Mouse (Mus musculus) midbrain, embryonic 14.5 days (tissue): ENCODE measurements around the gene Unc45a. TPM values are rescaled to one million over a fixed set of nuclear protein-coding genes. Genes with fewer than 3 reads are reported as not detected.

Experiments
- ATAC-seq: fragments of 200-750 bp; cut with Nextera tagmentation; 2 replicates; pipeline ENCODE4 v1.8.0; 2017; ENCODE audit warnings: moderate number of reproducible peaks, moderate library complexity; ENCODE audit not compliant: low FRiP score, low TSS enrichment
- DNase-seq: peaks from one replicate; pipeline ENCODE4 v3.0.0-alpha.2; 2015
- H3K27ac ChIP-seq: fragments of 300-500 bp; sonication (generic); replicated peaks from 2 replicates; pipeline ENCODE4 v1.5.1; 2014; ENCODE audit warnings: mild to moderate bottlenecking, low read depth, low read length, moderate library complexity
- H3K27me3 ChIP-seq: fragments of 300-500 bp; sonication (generic); 2 replicates; pipeline ENCODE4 v1.6.1; 2014; ENCODE audit warnings: low read length, control low read depth, mixed read lengths; ENCODE audit not compliant: control insufficient read depth, insufficient read depth
- H3K36me3 ChIP-seq: fragments of 300-500 bp; sonication (generic); 2 replicates; pipeline ENCODE4 v1.6.1; 2014; ENCODE audit warnings: low read length, control low read depth; ENCODE audit not compliant: control insufficient read depth, insufficient read depth
- H3K4me1 ChIP-seq: fragments of 300-500 bp; sonication (generic); 2 replicates; pipeline ENCODE4 v1.6.1; 2014; ENCODE audit warnings: mild to moderate bottlenecking, antibody characterized with exemption, low read length, control low read depth; ENCODE audit not compliant: control insufficient read depth, insufficient read depth
- H3K4me2 ChIP-seq: fragments of 300-500 bp; sonication (generic); 2 replicates; pipeline ENCODE4 v1.6.1; 2014; ENCODE audit warnings: mild to moderate bottlenecking, low read length, moderate library complexity
- H3K4me3 ChIP-seq: fragments of 300-500 bp; sonication (generic); replicated peaks from 2 replicates; pipeline ENCODE4 v1.5.1; 2014; ENCODE audit warnings: low read depth, low read length
- H3K9ac ChIP-seq: fragments of 300-500 bp; sonication (generic); replicated peaks from 2 replicates; pipeline ENCODE4 v1.6.1; 2014; ENCODE audit warnings: mild to moderate bottlenecking, low read length, moderate library complexity
- H3K9me3 ChIP-seq: fragments of 300-500 bp; sonication (generic); 2 replicates; pipeline ENCODE4 v1.6.1; 2016; ENCODE audit warnings: low read length, control low read depth, mixed read lengths; ENCODE audit not compliant: control insufficient read depth
- whole genome bisulfite sequencing: fragments of 180-500 bp; shearing (Covaris S2); extraction: QIAGEN DNeasy Blood & Tissue Kit; methylation state at CpG from one replicate; pipeline ENCODE4 v1.1.7; 2014; 5-methylcytosine and 5-hydroxymethylcytosine counted together
- polyA plus RNA-seq: library from polyadenylated mRNA; unstranded; fragments of >200 nt; fragmentation: Nextera tagmentation; extraction: Ambion mirVana; gene quantifications from 2 replicates; pipeline ENCODE4 v1.2.1, GENCODE M21; 2014

Unc45a gene
- polyA plus RNA-seq, 1 experiment from 2014 or later, result 43.7 TPM

DNA sequence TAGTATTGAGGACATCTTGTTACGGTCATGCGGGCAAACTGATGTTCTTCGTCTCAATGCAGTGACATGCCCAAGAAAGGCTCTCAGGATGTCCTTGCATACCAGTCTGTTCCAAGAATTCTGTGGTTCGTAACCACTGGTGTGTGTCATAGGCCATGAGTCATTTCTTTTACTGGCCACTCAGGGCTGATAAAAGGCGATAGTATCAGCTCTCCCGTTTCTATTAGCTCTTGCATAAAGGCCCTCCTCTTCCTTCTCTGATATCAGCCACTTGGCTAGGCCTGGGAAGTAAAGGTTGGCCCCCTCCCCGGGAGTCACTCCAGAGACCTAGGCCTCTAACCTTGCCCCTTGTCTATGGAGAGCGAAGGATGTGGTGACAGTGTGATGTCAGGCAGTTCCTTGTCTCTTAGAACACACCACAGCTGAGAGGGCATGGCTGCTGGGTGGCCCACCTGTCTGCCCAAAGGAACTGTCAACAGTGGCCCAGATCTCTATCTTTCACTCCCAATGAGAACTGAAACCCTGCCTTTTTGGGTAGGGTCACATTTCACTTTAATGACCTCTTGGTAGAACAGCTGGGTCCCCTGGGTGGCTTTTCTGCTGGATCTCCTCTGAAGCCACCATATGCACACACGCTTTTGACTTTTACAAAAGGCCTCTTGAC is 34.7 kb upstream of the Unc45a start:
- no peaks in the 10 kb centered on the region for H3K9me3 ChIP-seq
- H3K4me1 ChIP-seq, result no peaks in the 10 kb centered on the region
- H3K27ac ChIP-seq, result no peak overlapping the region
- H3K9ac ChIP-seq, result no peak overlapping the region
- WGBS, result 92% methylated on average over 9 of the region's 9 CpGs
- no peaks in the 10 kb centered on the region for H3K36me3 ChIP-seq
- DNase-seq (no peak), ATAC-seq (no peak)
- no peak overlapping the region for H3K4me3 ChIP-seq
- no peak overlapping the region for H3K4me2 ChIP-seq
- H3K27me3 ChIP-seq, result no peaks in the 10 kb centered on the region

DNA sequence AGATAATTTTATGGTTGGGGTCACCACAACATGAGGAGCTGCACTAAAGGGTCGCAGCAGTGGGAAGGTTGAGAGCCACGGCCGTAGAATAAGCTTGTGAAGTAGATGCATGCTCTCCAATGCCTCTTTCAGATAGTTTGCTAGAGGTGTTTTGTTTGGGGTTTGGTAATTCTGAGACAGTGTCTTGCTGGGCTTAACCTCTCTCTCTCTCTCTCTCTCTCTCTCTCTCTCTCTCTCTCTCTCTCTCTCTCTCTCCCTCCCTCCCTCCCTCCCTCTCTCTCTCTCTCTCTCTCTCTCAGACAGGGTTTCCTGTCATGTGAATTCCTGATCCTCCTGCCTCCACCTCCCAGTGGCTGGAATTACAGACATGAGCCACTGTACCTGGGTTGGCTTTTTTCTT is 33.9 kb upstream of the Unc45a start:
- DNase-seq (no peak), ATAC-seq (no peak)
- Histone ChIP-seq H3K27ac (no peak overlapping the region), H3K4me2 (no peak overlapping the region), H3K36me3 (no peaks in the 10 kb centered on the region), H3K9ac (no peak overlapping the region), H3K4me3 (no peak overlapping the region), H3K27me3 (no peaks in the 10 kb centered on the region), H3K9me3 (no peaks in the 10 kb centered on the region), H3K4me1 (peaks cover 5% of the 10 kb centered on the region)
- 96% methylated on average over 3 of the region's 3 CpGs for WGBS

DNA sequence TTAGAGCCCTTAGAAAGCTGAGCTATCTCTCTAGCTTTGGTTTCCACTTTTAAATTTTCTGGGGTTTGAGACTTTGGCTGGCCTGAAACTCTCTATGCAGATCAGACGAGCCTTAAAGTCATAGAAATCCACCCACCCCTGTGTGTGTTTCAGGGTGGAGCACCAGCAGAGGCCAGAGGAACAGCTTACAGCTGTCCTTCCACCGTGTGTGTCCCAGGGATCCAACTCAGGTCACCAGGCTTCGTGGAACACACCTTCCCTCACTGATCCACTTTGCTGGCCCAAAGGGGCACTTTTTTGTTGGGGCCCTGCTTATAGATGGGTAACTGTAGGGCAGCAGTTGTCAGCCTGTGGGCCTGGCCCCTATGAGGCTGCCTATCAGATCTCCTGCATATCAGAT is 33.5 kb upstream of the Unc45a start:
- Histone ChIP-seq H3K9me3 (no peaks in the 10 kb centered on the region), H3K27ac (no peak overlapping the region), H3K4me1 (peaks cover 10% of the 10 kb centered on the region), H3K9ac (no peak overlapping the region), H3K4me2 (no peak overlapping the region), H3K4me3 (no peak overlapping the region), H3K36me3 (no peaks in the 10 kb centered on the region), H3K27me3 (no peaks in the 10 kb centered on the region)
- DNase-seq, result no peak
- ATAC-seq, result no peak
- WGBS, result 73% methylated on average over 3 of the region's 3 CpGs

DNA sequence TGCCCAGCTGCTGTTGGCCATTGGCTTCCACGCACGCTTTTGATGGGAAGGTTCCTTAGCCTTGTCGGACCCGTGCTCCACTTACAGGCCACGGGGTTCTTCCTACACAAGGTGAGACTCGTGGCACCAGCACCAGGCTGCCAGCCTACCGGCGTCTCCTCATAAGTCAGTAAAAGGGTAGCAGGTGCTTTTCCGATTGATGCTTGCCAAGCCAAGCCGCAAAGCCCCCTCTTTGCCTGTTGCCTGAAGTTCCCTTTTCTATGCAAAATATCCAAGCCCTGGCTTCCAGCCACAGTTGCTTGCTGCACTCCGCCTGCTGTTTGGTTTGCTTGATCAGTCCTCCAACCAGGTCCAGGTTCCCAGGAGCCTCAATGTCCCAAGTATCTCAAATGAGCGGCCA is 33.0 kb upstream of the Unc45a start:
- Histone ChIP-seq H3K9me3 (no peaks in the 10 kb centered on the region), H3K4me1 (peaks cover 14% of the 10 kb centered on the region), H3K4me3 (no peak overlapping the region), H3K4me2 (no peak overlapping the region), H3K27me3 (no peaks in the 10 kb centered on the region), H3K36me3 (no peaks in the 10 kb centered on the region), H3K27ac (no peak overlapping the region), H3K9ac (no peak overlapping the region)
- peak; percentile 27 for DNase-seq
- no peak for ATAC-seq
- WGBS, result 80% methylated on average over 12 of the region's 12 CpGs

DNA sequence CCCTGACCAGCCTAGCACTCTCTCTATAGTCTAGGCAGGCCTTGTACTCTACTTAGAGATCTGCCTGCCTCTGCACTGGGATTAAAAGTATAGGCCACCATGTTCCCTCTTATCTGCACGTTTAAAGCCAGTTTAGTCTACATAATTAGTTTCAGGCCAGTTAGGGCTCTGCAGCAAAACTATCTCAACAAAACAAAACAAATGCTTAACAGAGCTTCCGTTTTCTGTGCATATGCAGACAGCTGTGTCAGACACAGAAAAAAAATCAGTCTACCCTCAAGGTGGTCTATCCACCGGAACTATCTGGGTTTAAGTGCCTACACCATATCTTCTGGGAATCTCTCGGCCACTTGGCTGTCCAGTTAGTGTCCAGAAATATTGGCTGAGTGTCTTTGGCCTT is 32.5 kb upstream of the Unc45a start:
- Histone ChIP-seq H3K9ac (no peak overlapping the region), H3K4me1 (peaks cover 14% of the 10 kb centered on the region), H3K4me2 (no peak overlapping the region), H3K36me3 (peaks cover 4% of the 10 kb centered on the region), H3K27me3 (no peaks in the 10 kb centered on the region), H3K27ac (no peak overlapping the region), H3K9me3 (no peaks in the 10 kb centered on the region), H3K4me3 (no peak overlapping the region)
- DNase-seq (no peak), ATAC-seq (no peak)
- WGBS, result 84% methylated on average over 4 of the region's 4 CpGs

DNA sequence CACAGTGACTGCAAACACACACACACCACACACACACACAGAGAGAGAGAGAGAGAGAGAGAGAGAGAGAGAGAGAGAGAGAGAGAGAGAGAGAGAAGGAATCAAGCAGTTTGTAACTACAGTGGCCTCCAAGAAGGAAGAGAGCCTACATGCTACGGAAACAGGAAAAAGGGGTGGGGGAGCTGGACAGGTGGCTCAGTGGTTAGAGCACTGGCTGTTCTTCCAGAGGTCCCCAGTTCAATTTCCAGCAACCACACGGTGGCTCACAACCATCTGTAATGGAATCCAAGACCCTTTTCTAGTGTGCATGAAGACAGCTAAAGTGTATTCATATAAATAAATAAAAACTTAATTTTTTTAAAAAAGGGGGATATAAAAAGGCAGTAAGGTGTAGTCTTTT is 31.9 kb upstream of the Unc45a start:
- Histone ChIP-seq H3K36me3 (peaks cover 11% of the 10 kb centered on the region), H3K4me2 (no peak overlapping the region), H3K9me3 (no peaks in the 10 kb centered on the region), H3K4me1 (peaks cover 14% of the 10 kb centered on the region), H3K27me3 (no peaks in the 10 kb centered on the region), H3K9ac (no peak overlapping the region), H3K4me3 (no peak overlapping the region), H3K27ac (no peak overlapping the region)
- DNase-seq, result no peak
- no peak for ATAC-seq
- WGBS, result 61% methylated on average over 2 of the region's 2 CpGs

DNA sequence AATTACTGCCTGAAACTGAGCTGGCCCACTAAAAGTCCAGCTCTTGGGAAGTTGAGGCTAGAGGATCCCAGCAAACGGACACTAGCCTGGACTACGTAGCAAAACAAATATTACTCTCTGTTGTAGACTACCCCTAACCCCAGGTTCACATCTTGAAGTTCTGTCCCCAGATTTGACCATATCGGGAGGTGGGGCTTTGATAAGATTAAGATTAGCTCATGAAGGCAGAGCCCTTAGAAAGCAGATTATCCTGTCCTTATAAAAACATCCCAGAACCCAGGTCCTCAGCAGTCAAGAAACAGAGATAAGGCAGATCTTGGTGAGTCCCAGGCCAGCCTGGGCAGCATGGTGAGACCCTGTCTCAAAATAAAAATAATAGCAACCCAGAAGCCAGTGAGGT is 31.4 kb upstream of the Unc45a start:
- ATAC-seq (no peak), DNase-seq (no peak)
- WGBS, result 86% methylated on average over 3 of the region's 3 CpGs
- Histone ChIP-seq H3K4me3 (no peak overlapping the region), H3K27me3 (no peaks in the 10 kb centered on the region), H3K9me3 (no peaks in the 10 kb centered on the region), H3K36me3 (peaks cover 16% of the 10 kb centered on the region), H3K27ac (no peak overlapping the region), H3K9ac (no peak overlapping the region), H3K4me1 (peaks cover 14% of the 10 kb centered on the region), H3K4me2 (no peak overlapping the region)

DNA sequence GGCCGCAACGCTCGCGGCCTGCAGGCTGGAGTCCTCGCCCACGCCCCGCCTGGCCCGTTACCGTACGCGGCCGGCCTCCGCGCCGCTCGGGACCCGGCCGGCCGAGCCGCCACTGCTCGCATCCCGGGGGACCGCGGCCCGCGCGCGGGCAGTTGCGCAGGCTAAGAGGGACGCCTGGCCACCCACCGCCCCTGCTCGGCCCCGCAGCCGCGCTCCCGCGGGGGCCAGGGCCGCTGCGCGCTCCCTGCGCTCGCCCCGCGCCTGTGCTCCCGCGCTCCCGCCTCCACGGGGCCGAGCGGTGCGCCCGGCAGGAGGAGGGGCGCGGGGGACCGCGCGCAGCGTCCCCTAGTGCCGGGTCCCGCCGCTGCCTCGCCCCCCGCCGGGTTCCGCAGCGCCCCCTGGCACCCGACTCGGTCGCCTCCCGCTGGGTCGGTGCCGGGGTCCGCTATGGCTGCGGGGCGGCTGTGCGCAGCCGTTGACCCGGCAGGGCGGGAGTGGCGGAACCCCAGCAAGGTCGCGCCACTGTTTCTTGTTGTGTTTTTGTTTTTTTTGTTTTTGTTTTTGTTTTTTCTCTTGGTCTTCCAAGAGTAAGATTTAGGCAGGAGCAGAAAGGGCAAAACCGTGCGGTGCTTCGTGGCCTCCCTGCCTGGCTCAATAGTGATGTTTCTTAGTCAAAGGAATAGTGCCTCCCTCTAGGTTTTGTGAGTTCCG is 30.4 kb upstream of the Unc45a start, which contains the start of gene Man2a2:
TSS of gene Man2a2 (minus strand) at position 335 of the 711 bp plus-strand sequence.
- Histone ChIP-seq H3K4me1 (peaks cover 14% of the 10 kb centered on the region), H3K9ac (peak within 1 kb of the TSS; percentile 86), H3K27ac (peak within 1 kb of the TSS; percentile 82), H3K27me3 (no peaks in the 10 kb centered on the region), H3K9me3 (no peaks in the 10 kb centered on the region), H3K4me3 (peak within 1 kb of the TSS; percentile 76), H3K36me3 (peaks cover 25% of the 10 kb centered on the region), H3K4me2 (peak within 1 kb of the TSS; percentile 75)
- ATAC-seq, result peak; percentile 71
- peak; percentile 92 for DNase-seq
- WGBS, result under 1% methylated on average over 85 of the region's 86 CpGs

DNA sequence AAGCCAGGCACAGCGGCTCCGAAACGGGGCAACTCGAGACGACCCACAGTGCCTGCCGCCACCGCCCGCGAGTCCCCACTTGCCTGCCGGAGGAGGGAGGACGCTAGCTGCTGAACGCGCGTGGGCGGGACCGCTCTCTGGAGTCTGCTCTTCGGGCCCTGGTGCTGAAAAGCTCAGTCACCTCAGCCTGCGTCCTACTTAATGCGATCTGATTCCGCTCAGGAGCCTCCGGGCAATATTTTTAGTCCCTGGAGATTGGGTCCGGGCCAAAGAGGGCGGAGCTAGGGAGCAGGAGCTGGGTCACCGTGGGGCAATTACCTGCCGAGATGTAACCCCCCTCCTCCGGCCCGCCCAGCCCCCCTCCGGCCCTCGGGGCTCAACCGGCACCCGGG is 29.8 kb upstream of the Unc45a start:
- Histone ChIP-seq H3K4me3 (peak overlapping the region; percentile 76), H3K27me3 (no peaks in the 10 kb centered on the region), H3K4me1 (peaks cover 14% of the 10 kb centered on the region), H3K36me3 (peaks cover 31% of the 10 kb centered on the region), H3K9me3 (no peaks in the 10 kb centered on the region), H3K9ac (peak overlapping the region; percentile 86), H3K4me2 (peak overlapping the region; percentile 75), H3K27ac (peak overlapping the region; percentile 82)
- DNase-seq (peak; percentile 81), ATAC-seq (peak; percentile 69)
- WGBS, result under 1% methylated on average over 31 of the region's 31 CpGs
